Mouse (Mus musculus) testis, postnatal 14 days (tissue): ENCODE data around the gene Ston2.

Experiments
- DNase-seq: peaks from one replicate; pipeline ENCODE4 v3.0.0; 2021; ENCODE audit warnings: low spot score

The Ston2 gene

GRCm38 (mm10) chr12:91787959-91788437, at the start of gene Ston2:
Gene Ston2 (minus strand): TSS chr12:91788387.
- no peak for DNase-seq

- no peak for DNase-seq
These were observed 49.3 kb upstream of the Ston2 start for GRCm38 (mm10) chr12:91837401-91838065.

DNA sequence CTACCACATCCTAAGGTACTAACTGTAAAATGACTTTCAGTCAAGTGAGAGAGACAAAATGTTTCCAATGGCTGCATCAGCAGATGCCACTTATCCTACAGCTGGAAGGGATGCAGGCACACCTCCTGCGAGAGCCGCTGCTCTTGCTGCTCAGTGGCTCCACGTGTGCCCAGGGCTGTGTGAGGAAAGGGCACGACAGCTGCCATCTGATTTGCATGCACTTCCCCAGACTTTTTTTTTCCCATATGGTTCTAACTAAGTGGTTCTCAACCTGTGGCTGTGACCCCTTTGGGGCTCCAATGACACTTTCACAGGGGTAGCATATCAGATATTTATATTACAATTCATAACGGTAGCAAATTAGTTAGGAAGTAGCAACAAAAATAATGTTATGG, 45.7 kb upstream of the Ston2 start:
- no peak for DNase-seq

GRCm38 (mm10) chr12:91833237-91833938, 45.2 kb upstream of the Ston2 start:
- DNase-seq: no peak

- DNase-seq: no peak
These were observed 43.2 kb upstream of the Ston2 start for GRCm38 (mm10) chr12:91831410-91831809.

- DNase-seq: no peak
These were observed 32.3 kb upstream of the Ston2 start for GRCm38 (mm10) chr12:91820461-91820860.

- no peak for DNase-seq
These were observed 30.5 kb upstream of the Ston2 start for GRCm38 (mm10) chr12:91818726-91819125.

- no peak for DNase-seq
These were observed 27.8 kb upstream of the Ston2 start for GRCm38 (mm10) chr12:91815990-91816389.

DNA sequence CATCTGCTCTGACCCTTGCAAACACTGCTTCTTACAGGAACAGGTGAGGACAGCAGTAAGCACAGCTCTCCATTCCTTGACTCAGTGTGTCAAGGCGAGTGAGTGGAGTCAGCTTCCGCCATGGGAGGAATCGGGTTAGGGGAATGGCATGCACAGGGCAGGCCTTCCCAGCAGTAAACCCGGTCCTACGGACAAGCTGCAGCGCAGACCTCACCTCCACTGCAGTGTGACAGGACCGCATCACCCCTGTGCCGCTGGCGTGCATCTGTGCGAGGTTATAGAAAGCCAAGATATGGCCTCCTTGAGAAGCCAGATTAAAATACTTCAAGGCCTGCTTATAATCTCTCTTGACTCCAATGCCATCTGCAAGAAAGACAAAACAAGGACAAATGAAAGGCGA, 27.4 kb upstream of the Ston2 start:
- no peak for DNase-seq

GRCm38 (mm10) chr12:91808911-91809310, 20.7 kb upstream of the Ston2 start:
- no peak for DNase-seq

DNA sequence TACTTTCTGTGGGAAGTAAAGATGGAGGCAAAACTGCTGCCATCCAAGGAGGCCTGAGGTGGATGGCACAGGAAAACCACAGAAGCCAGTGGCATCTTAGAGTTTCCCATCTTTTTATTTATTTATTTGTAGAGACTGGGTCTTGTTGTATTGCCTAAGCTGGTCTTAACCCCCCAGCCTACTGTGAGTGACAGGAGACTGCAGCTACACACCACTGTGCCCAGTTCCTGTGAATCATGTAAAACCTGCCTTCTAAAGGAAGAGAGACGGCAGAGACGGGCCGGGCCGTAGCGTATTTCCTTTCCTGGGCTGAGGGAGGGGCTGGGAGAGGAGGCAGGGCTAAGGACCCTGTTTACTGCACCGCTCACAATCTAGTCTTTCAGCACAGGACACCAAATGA, 19.6 kb upstream of the Ston2 start:
- no peak for DNase-seq

DNA sequence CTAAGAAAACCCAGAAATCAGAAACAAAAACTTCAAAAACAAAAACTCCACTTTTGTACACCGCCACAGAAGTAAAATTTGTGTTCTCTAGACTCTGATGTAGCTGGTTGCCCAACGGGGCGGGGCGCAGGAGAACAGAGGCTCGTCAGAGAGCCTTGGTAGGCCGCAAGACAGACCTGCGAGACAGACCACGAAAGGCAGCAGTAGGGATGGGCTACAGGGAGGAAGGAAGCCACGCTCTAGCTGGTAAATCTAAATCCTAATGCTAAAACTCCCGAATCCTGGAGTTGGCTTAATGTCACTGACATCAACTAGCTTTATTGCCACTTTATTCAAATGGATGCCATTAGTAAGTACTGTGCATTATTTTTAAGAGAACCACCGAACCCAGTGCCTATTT, 18.9 kb upstream of the Ston2 start:
- no peak for DNase-seq

DNA sequence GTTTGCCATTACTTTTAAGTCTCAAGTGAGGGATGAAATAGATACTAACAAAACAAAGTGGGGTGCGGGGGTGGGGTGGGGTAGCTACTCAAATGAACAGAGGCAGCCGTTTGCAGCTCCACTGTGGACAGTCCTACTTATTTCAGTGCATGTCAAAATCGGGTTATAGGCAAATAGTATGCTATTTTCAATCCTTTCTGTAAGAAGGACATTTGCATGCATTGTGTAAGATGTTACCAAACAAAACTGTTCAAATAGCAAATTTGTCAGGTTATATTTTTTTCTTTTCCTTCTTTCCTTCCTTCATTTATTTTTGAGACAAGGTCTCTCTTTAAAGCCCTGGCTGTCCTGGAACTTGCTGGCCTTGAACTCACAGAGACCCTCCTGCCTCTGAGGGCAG, 16.1 kb upstream of the Ston2 start:
- no peak for DNase-seq

DNA sequence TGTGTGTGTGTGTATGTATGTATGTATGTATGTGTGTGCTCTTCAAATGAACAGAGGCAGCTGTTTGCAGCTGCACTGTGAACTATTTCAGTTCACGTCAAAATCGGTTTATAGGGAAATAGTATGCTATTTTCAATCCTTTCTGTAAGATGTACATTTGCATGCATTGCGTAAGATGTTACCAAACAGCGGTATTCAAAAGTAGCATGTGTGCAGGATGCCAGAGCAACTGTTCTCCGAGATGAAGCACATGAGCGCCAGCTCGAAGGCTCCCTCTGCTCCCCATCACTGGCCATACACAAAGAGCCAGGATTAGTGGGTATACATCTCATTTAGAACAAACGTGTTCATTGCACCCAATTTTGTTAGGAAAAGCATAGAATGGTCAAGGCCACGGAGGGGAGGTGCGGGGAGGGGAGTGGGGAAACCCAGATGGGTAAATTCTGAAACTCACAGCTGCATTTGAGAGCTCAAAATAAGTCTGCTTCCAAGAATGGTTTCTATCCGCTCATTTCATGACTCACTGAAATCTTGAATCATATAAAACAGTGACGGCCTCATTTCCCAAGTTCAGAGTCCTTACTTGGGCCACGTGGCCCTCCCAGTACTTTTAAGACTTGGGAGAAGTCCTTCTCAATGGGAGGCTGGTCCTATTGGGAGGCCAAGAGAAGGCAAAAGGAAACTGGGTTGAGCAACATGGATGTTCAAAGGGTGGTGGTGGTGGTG, 15.2 kb upstream of the Ston2 start:
- DNase-seq: no peak

GRCm38 (mm10) chr12:91802586-91803206, 14.5 kb upstream of the Ston2 start:
- DNase-seq: no peak

DNA sequence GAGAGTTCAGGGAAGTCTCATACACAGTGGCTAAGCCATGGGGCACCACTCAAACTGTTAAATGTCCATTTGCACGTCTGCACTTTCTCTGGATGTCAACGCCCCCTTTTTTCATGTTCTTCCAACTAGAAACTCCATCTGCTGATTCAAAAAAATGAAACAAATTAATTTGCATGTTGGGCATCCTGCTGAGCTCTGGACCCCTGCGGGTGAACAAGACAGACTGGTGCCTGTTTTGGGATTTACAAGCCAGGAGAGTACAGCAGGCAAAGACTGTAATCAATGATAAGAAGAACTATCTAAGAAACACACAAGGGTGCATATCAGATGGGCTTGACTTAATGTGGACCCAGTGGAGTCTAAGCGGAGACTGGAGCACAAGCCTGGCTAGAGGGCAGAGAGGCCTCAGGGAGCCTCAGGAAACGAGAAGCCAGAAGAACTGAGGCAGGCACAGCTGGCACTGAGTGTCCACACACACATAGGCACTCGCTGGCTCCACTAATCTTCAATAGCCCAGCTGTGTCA, 12.7 kb upstream of the Ston2 start:
- no peak for DNase-seq

- no peak for DNase-seq
These were observed 11.7 kb upstream of the Ston2 start for GRCm38 (mm10) chr12:91799821-91800335.

- DNase-seq: no peak
These were observed 11.2 kb upstream of the Ston2 start for GRCm38 (mm10) chr12:91799379-91799773.

DNA sequence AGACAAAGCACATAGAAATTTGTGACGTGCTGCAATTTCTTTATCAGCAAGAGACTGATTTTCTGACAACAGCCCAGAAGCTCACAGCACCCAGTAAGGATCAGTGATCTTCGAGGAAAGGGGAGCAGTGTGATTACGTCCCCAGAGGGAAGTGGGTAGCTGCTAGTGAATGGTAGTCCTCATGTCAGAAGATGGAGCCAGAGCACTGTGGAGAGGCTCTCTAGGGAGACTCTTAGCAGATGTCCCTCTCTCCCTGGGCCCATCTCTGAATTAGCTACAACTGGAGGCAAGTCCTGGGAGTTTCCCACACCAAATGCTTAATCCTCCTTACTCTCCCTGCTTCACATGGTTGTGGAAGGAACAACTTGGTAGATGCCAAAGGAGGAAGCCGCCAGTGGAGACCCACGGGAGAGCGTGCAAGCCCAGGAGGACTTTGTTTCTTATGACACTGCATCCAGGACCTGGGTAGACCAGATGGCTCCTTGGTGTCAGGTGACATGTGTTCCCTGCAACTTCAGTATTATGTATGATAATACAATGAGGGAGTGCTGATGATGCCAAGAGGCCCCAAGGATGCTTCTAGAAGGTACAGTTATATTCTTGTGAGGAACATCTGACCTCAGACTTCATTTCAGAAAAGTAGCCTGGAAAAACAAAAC, 10.7 kb upstream of the Ston2 start:
- DNase-seq: no peak

GRCm38 (mm10) chr12:91796774-91797173, 8.6 kb upstream of the Ston2 start:
- DNase-seq: no peak

DNA sequence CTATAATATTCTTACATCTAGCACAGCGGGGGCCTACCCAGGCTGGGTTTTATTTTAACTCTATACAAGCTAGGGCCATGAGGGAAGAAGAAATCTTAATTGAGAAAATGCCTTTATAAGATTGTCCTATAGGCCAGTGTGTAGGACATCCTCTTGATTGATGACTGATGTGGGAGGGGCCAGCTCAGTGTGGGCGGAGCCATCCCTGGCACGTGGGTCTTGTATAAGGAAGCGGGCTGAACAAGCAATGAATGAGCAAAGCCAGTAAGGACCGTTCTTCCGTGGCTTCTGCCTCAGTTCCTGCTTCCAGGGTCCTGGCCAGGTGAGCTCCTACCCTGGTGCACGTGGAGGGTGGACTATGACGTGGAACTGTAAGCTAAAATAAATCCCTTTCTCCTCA, 5.1 kb upstream of the Ston2 start:
- no peak for DNase-seq

- DNase-seq: no peak
These were observed 3.6 kb upstream of the Ston2 start for GRCm38 (mm10) chr12:91791822-91792221.
